Mouse (Mus musculus): ENCODE data around the gene Zg16.
A peak's percentile ranks its signal among the peaks of the same experiment; 100 is the strongest.

Gene Zg16

GRCm38 (mm10) chr7:127008239-127009019 lies 78.7 kb downstream of the Zg16 start:
- peak in 1 of 2 experiments; percentile 61 for DNase-seq (ENCODE audit: low spot score in 2 of 2)

DNA sequence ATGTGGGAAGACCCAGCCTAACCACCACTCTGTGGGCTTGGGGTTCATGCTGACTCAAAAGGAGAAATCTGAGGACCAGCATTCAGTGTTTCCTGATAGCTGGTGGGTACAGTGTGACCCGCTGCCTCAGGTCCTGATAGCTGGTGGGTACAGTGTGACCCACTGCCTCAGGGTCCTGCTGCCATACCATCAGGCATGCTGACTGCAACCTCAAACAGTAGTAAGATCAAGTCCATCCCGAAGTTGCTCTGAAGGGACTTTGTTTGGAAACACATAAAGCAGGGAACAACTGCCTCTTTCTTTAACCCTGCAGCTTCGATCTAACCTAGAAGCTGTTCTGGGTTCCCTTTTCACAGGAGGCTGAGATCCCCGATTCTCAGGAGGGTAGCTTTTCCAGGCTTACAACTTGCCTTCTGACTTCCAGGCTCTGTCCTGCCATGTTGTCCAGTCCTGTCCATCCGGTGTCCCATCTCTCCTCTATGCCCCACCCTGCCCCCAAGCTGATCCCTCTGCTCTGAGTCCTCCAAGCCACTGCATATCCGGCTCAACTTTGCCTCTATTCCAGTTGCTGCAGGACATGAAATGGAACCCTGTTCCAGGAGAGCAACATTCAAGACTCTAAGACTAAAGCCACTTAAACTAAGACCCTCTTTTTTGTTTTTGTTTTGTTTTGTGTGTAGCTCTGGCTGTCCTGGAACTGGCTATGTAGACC lies 79.7 kb downstream of the Zg16 start:
- no peak for DNase-seq (ENCODE audit: low spot score in 2 of 2)

GRCm38 (mm10) chr7:127004122-127004875 lies 82.8 kb downstream of the Zg16 start:
- no peak for DNase-seq (ENCODE audit: low spot score in 2 of 2)

- DNase-seq (ENCODE audit: low spot score in 2 of 2): no peak
Observed at GRCm38 (mm10) chr7:127003620-127004019, 83.5 kb downstream of the Zg16 start.

All from cerebellum, postnatal 4 days (tissue).